Mouse (Mus musculus): Measurements from ENCODE around the gene Naif1.

DNA sequence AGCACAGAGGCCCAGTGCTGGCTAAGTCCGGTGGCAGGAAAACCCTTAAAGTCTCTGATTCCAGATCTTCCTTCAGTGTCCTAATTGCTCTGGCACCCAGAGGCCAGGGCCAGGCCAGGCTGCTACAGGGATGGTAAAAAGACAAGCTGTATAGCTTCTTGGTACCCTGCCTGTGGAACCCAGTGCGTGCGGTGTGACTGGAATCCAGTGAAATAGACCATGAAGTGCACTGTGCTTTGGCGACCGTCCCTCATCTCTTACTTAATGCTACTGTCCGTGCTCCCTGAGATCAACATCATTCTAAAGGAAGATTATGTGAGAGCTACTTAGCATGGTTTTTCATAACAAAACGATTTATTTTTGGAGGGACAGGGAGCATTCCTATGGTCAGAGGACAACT, 38.9 kb upstream of the Naif1 start:
- TF ChIP-seq CTCF (IDR thresholded peaks at IDR 0.05; ENCODE audit: extremely low read depth, insufficient read length, insufficient replicate concordance, low read depth, low read length) (no peak), POLR2A (IDR thresholded peaks at IDR 0.05; ENCODE audit: low read depth, low read length) (no peak)

Data from small intestine, adult 2 months (tissue).